Comparison of ENCODE assay signal across 26 mouse cellular contexts in the genomic region with DNA sequence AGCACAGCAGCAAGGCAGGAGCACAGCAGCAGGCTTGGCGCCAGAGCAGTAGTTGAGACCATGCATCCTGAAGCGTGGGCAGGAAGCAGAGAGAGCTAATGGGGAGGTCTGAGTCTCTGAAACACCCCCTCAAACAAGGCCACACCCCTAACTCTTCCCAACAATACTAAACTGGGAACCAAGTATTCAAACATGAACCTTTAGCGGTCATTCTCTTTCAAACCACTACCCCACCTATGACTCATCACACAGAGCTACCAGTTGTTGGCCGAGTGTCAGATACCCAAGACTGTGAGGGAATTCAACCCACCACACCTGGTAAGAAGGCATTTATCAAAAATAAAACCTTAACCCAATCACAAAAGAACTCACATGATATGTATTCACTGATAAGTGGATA. TPM values are rescaled to one million over a fixed set of nuclear protein-coding genes. Genes with fewer than 3 reads are reported as not detected.
DNase-seq lines count a peak whose midpoint lies in the region; ATAC-seq and TF ChIP-seq lines count a peak whose summit lies in the region.
"Had no signal": no experiment of that assay in that cellular context is flagged by ENCODE, and none has a peak within 500 bp of the region (broad histone marks: within the 10 kb centered on the region; RNA-seq: fewer than 3 reads in every experiment).

No protein-coding gene starts in this region.

- no peak for ATAC-seq in heart, embryonic 13.5 days (ENCODE audit: extremely low read depth, insufficient number of reproducible peaks, low FRiP score, low TSS enrichment)
- ATAC-seq in granulocyte monocyte progenitor cell, adult 5-6 weeks (replicated peaks; ENCODE audit: poor library complexity, severe bottlenecking): peak; percentile 39; the same call in 1 of the 2 replicates
- ATAC-seq in hindbrain, postnatal 0 days: no peak
- no peak for ATAC-seq in hindbrain, embryonic 13.5 days (ENCODE audit: low FRiP score)
- ATAC-seq: activated CD4-positive, CD25-positive, alpha-beta regulatory T cell, adult 4 months; forebrain, embryonic 14.5 days; forebrain, postnatal 0 days; intestine, embryonic 15.5 days had no signal

- no peak for DNase-seq in heart, postnatal 36 days
- DNase-seq in 3134 (ENCODE audit: extremely low read depth, insufficient read length, low spot score): peak; percentile 41
- peak; percentile 82 for DNase-seq in 416B (ENCODE audit: low read depth)
- no peak for DNase-seq in hindbrain, postnatal 0 days (ENCODE audit: low spot score)
- no peak for DNase-seq in neural tube, embryonic 10.5 days (ENCODE audit: extremely low spot score, low spot score)
- DNase-seq: adrenal gland, adult 8-10 months; adrenal gland, postnatal 25 days; B cell, adult 2 months; cerebellum, adult 11-12 months; cerebellum, adult 9-10 months; cerebellum, postnatal 14 days; forebrain, postnatal 0 days; gastrocnemius, adult 2 months; gastrocnemius, postnatal 14 days; heart, adult 2 months; heart, postnatal 4 days; kidney, adult 11 months had no signal

- no peak overlapping the region for H3K4me2 ChIP-seq in heart, embryonic 13.5 days
- H3K4me2 ChIP-seq in hindbrain, postnatal 0 days (ENCODE audit: low read depth, low read length): no peak overlapping the region
- no peak overlapping the region for H3K4me2 ChIP-seq in hindbrain, embryonic 13.5 days
- H3K4me2 ChIP-seq: hindbrain, embryonic 15.5 days; intestine, embryonic 15.5 days had no signal

- WGBS in heart, embryonic 13.5 days: 50% methylated on average over 4 of the region's 4 CpGs
- 79% methylated on average over 4 of the region's 4 CpGs for WGBS in hindbrain, postnatal 0 days
- 81% methylated on average over 4 of the region's 4 CpGs for WGBS in hindbrain, embryonic 13.5 days

- H3K9ac ChIP-seq in heart, embryonic 13.5 days: 0 out of 2 replicates have a peak overlapping the region, but pooled peaks have one; percentile 19
- no peak overlapping the region for H3K9ac ChIP-seq in hindbrain, postnatal 0 days (replicated peaks; ENCODE audit: low read length)
- H3K9ac ChIP-seq in hindbrain, embryonic 13.5 days: no peak overlapping the region
- H3K9ac ChIP-seq: forebrain, postnatal 0 days; hindbrain, embryonic 15.5 days; intestine, embryonic 15.5 days had no signal

- H3K27ac ChIP-seq in heart, embryonic 13.5 days (replicated peaks): no peak overlapping the region
- H3K27ac ChIP-seq in hindbrain, postnatal 0 days: no peak overlapping the region
- H3K27ac ChIP-seq in hindbrain, embryonic 13.5 days: no peak overlapping the region
- H3K27ac ChIP-seq: forebrain, embryonic 10.5 days; gastrocnemius, adult 2 months; heart, adult 2 months; heart, embryonic 10.5 days; hindbrain, embryonic 15.5 days; intestine, embryonic 15.5 days had no signal

- intact Hi-C loops in heart, postnatal 36 days (cut with DNase I): loop anchor here (2.0 to 5.0 kb wide), 3 partner anchors 56 to 235 kb away; no protein-coding TSS in a partner anchor

- TF ChIP-seq CTCF in hindbrain, postnatal 0 days (IDR thresholded peaks at IDR 0.05; ENCODE audit: low read depth): no peak

- no peak overlapping the region for H3K4me3 ChIP-seq in heart, embryonic 13.5 days
- no peak overlapping the region for H3K4me3 ChIP-seq in hindbrain, postnatal 0 days (ENCODE audit: low read length)
- H3K4me3 ChIP-seq in hindbrain, embryonic 13.5 days: no peak overlapping the region
- H3K4me3 ChIP-seq: forebrain, embryonic 10.5 days; gastrocnemius, adult 2 months; heart, adult 2 months; heart, embryonic 10.5 days; hindbrain, embryonic 15.5 days; intestine, embryonic 15.5 days had no signal

- no peaks in the 10 kb centered on the region for H3K36me3 ChIP-seq in heart, embryonic 13.5 days
- no peaks in the 10 kb centered on the region for H3K36me3 ChIP-seq in hindbrain, postnatal 0 days (ENCODE audit: insufficient read depth, low read length)
- no peaks in the 10 kb centered on the region for H3K36me3 ChIP-seq in hindbrain, embryonic 13.5 days
- H3K36me3 ChIP-seq: forebrain, embryonic 10.5 days; heart, embryonic 10.5 days; hindbrain, embryonic 15.5 days; intestine, embryonic 15.5 days had no signal

- H3K27me3 ChIP-seq in heart, embryonic 13.5 days (replicated peaks): peaks cover 36% of the 10 kb centered on the region
- no peaks in the 10 kb centered on the region for H3K27me3 ChIP-seq in hindbrain, postnatal 0 days (ENCODE audit: insufficient read depth, low read length)
- peaks cover 46% of the 10 kb centered on the region for H3K27me3 ChIP-seq in hindbrain, embryonic 13.5 days
- H3K27me3 ChIP-seq: intestine, embryonic 15.5 days had no signal

- no peaks in the 10 kb centered on the region for H3K9me3 ChIP-seq in heart, embryonic 13.5 days
- H3K9me3 ChIP-seq in hindbrain, postnatal 0 days (ENCODE audit: low read length): no peaks in the 10 kb centered on the region
- no peaks in the 10 kb centered on the region for H3K9me3 ChIP-seq in hindbrain, embryonic 13.5 days
- H3K9me3 ChIP-seq: forebrain, embryonic 10.5 days; heart, embryonic 10.5 days; hindbrain, embryonic 15.5 days; intestine, embryonic 15.5 days had no signal

- H3K4me1 ChIP-seq in heart, embryonic 13.5 days: peaks cover 3% of the 10 kb centered on the region
- H3K4me1 ChIP-seq in hindbrain, postnatal 0 days (ENCODE audit: insufficient read depth, low read length): no peaks in the 10 kb centered on the region
- H3K4me1 ChIP-seq in hindbrain, embryonic 13.5 days (replicated peaks): no peaks in the 10 kb centered on the region
- H3K4me1 ChIP-seq: hindbrain, embryonic 15.5 days; intestine, embryonic 15.5 days had no signal

RNA-seq across cellular contexts. Expression of gene Rab20, which starts 8.7 kb away (rescaled TPM):
- polyA plus RNA-seq in heart, embryonic 13.5 days (2015; fragmentation: Nextera tagmentation; extraction: Ambion mirVana): 28.1 and 30.1 TPM in 2 replicates
- total RNA-seq in heart, postnatal 36 days (2021): 10 to 100 TPM; 26.9 to 32.1 TPM
- total RNA-seq in granulocyte monocyte progenitor cell, adult 5-6 weeks (2014; fragmentation: Nextera tagmentation): 3.5 and 4.6 TPM in 2 replicates
- 0.69 and 4.8 TPM in 2 replicates for total RNA-seq in granulocyte monocyte progenitor cell, adult 5-6 weeks (2017)
- total RNA-seq in hindbrain, postnatal 0 days (2014; rRNA removed): 0.58 and 4.7 TPM in 2 replicates
- 2.2 and 3.1 TPM in 2 replicates for polyA plus RNA-seq in hindbrain, postnatal 0 days (2015; fragmentation: Nextera tagmentation; extraction: Ambion mirVana)
- polyA plus RNA-seq in hindbrain, embryonic 13.5 days (2015; fragmentation: Nextera tagmentation; extraction: Ambion mirVana): 1.1 and 1.8 TPM in 2 replicates

RNA-seq across cellular contexts. Expression of gene Naxd, which starts 10.1 kb away (rescaled TPM):
- 73.5 and 77.8 TPM in 2 replicates for polyA plus RNA-seq in heart, embryonic 13.5 days (2015; fragmentation: Nextera tagmentation; extraction: Ambion mirVana)
- 10 to 100 TPM; 35.6 to 39.7 TPM for total RNA-seq in heart, postnatal 36 days (2021)
- total RNA-seq in granulocyte monocyte progenitor cell, adult 5-6 weeks (2014; fragmentation: Nextera tagmentation): 69.3 and 72.1 TPM in 2 replicates
- 58.3 and 70.2 TPM in 2 replicates for total RNA-seq in granulocyte monocyte progenitor cell, adult 5-6 weeks (2017)
- 86.9 and 115 TPM in 2 replicates for total RNA-seq in hindbrain, postnatal 0 days (2014; rRNA removed)
- polyA plus RNA-seq in hindbrain, postnatal 0 days (2015; fragmentation: Nextera tagmentation; extraction: Ambion mirVana): 125 and 129 TPM in 2 replicates
- polyA plus RNA-seq in hindbrain, embryonic 13.5 days (2015; fragmentation: Nextera tagmentation; extraction: Ambion mirVana): 153 and 161 TPM in 2 replicates

Comparison
In these comparisons a context has a peak if more than half of its experiments do, and no peak if none do; other contexts are left out.
1. DNase-seq: peak in 3134 (single experiment) and 416B (single experiment); none in heart, postnatal 36 days (0 of 2), hindbrain, postnatal 0 days (single experiment) and neural tube, embryonic 10.5 days (single experiment).